14 mouse cellular contexts compared by ENCODE assay signal in genomic region chr13:117018676-117019075, GRCm38 (mm10).
"Had no signal": no experiment of that assay in that cellular context is flagged by ENCODE, and none has a peak within 500 bp of the region (broad histone marks: within the 10 kb centered on the region; RNA-seq: fewer than 3 reads in every experiment).

No protein-coding gene starts in this region.

- H3K9ac ChIP-seq: intestine, embryonic 15.5 days; kidney, embryonic 15.5 days; limb, embryonic 15.5 days; liver, embryonic 12.5 days; neural tube, embryonic 15.5 days had no signal

- H3K4me1 ChIP-seq: intestine, embryonic 15.5 days had no signal

- H3K36me3 ChIP-seq: intestine, embryonic 15.5 days; kidney, embryonic 15.5 days; limb, embryonic 15.5 days; liver, embryonic 12.5 days; midbrain, embryonic 10.5 days; neural tube, embryonic 15.5 days had no signal

- H3K27ac ChIP-seq: intestine, embryonic 15.5 days; kidney, embryonic 15.5 days; left cerebral cortex, adult 2 months; limb, embryonic 15.5 days; liver, embryonic 12.5 days; midbrain, embryonic 10.5 days; neural tube, embryonic 15.5 days had no signal

- ATAC-seq: intestine, embryonic 15.5 days; liver, embryonic 12.5 days had no signal

- H3K4me2 ChIP-seq: intestine, embryonic 15.5 days; kidney, embryonic 15.5 days; limb, embryonic 15.5 days; liver, embryonic 12.5 days; neural tube, embryonic 15.5 days had no signal

- DNase-seq: kidney, adult 2 months; kidney, postnatal 25 days; midbrain, embryonic 14.5 days; right cerebral cortex, adult 18-20 months; right cerebral cortex, postnatal 25 days; thymus, postnatal 4 days had no signal

- H3K9me3 ChIP-seq: intestine, embryonic 15.5 days; kidney, embryonic 15.5 days; limb, embryonic 15.5 days; liver, embryonic 12.5 days; midbrain, embryonic 10.5 days; neural tube, embryonic 15.5 days had no signal

- H3K4me3 ChIP-seq: intestine, embryonic 15.5 days; kidney, embryonic 15.5 days; left cerebral cortex, adult 2 months; limb, embryonic 15.5 days; liver, embryonic 12.5 days; midbrain, embryonic 10.5 days; myocyte; neural tube, embryonic 15.5 days had no signal

- H3K27me3 ChIP-seq: intestine, embryonic 15.5 days; kidney, embryonic 15.5 days; limb, embryonic 15.5 days; neural tube, embryonic 15.5 days had no signal
